Mouse (Mus musculus): ENCODE measurements around the gene Zfp646.

The Zfp646 gene

GRCm38 (mm10) chr7:127919290-127919689, 43.3 kb downstream of the Zfp646 start:
- 71% methylated on average over 7 of the region's 7 CpGs for WGBS

- 66% methylated on average over 8 of the region's 8 CpGs for WGBS
These were observed 45.5 kb downstream of the Zfp646 start for GRCm38 (mm10) chr7:127921516-127921915.

GRCm38 (mm10) chr7:127922451-127923275, 46.6 kb downstream of the Zfp646 start:
- 60% methylated on average over 6 of the region's 6 CpGs for WGBS

- WGBS, result 84% methylated on average over 5 of the region's 5 CpGs
These were observed 47.7 kb downstream of the Zfp646 start for GRCm38 (mm10) chr7:127923714-127924113.

- WGBS, result 72% methylated on average over 5 of the region's 5 CpGs
These were observed 49.2 kb downstream of the Zfp646 start for GRCm38 (mm10) chr7:127925252-127925651.

- 90% methylated on average over 8 of the region's 8 CpGs for WGBS
These were observed 50.0 kb downstream of the Zfp646 start for GRCm38 (mm10) chr7:127926066-127926465.

- 88% methylated on average over 11 of the region's 11 CpGs for WGBS
These were observed 50.8 kb downstream of the Zfp646 start for GRCm38 (mm10) chr7:127926846-127927245.

- 86% methylated on average over 11 of the region's 11 CpGs for WGBS
These were observed 51.7 kb downstream of the Zfp646 start for GRCm38 (mm10) chr7:127927726-127928125.

- 64% methylated on average over 5 of the region's 5 CpGs for WGBS
These were observed 52.6 kb downstream of the Zfp646 start for GRCm38 (mm10) chr7:127928596-127928995.

GRCm38 (mm10) chr7:127929923-127930322, 53.9 kb downstream of the Zfp646 start, which contains the start of gene Prss8:
Prss8 (minus strand) TSS chr7:127930104.
- 35% methylated on average over 6 of the region's 6 CpGs for WGBS

GRCm38 (mm10) chr7:127930636-127931035, 54.6 kb downstream of the Zfp646 start:
- 81% methylated on average over 5 of the region's 5 CpGs for WGBS

- WGBS, result 59% methylated on average over 13 of the region's 13 CpGs
These were observed 55.5 kb downstream of the Zfp646 start for GRCm38 (mm10) chr7:127931351-127932135.

GRCm38 (mm10) chr7:127932273-127933031, 56.4 kb downstream of the Zfp646 start:
- WGBS, result 63% methylated on average over 13 of the region's 13 CpGs

- WGBS, result 89% methylated on average over 5 of the region's 5 CpGs
These were observed 58.1 kb downstream of the Zfp646 start for GRCm38 (mm10) chr7:127934075-127934474.

- 5% methylated on average over 32 of the region's 32 CpGs for WGBS
These were observed 59.2 kb downstream of the Zfp646 start for GRCm38 (mm10) chr7:127935028-127935722.

All from cerebral cortex, adult 2 months (tissue).